In the genomic region with DNA sequence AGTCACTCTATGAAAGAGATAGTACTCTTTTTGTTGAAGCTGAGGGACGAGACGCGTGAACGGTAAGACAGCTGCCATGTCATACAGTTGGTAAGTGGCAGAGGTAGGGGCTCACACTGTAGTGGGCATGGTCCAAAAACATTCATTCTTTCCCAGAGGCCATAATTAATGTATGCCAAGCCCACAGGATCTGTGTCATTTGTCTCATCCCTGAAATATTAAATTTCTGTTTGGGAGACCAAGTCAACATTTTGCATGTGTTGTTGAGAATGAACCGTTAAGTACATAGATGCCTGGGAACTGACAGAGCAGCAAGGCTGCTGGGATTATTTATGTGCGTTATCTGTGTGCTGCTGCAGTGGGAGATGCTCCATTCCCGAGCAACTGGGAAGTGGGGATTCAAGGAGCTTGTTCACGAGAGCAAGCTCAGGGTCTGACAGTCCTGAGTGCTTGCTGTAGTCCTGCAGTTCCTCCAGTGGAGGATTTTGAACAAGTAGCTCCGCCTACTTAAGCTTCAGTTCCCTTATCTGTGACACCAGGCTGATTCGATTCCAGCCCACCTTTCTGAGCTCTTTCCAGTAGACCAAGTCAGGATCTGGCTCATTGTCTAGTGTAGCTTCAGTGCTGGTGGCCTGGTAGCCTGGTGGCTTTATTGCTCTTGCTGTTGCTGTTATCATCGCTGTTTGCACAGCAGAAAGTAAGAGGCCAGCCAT, we compare ENCODE assay signal across 18 mouse cellular contexts. TPM values are rescaled to one million over a fixed set of nuclear protein-coding genes. Genes with fewer than 3 reads are reported as not detected.
DNase-seq lines count a peak whose midpoint lies in the region; ATAC-seq and TF ChIP-seq lines count a peak whose summit lies in the region.
"Had no signal": no experiment of that assay in that cellular context is flagged by ENCODE, and none has a peak within 500 bp of the region (broad histone marks: within the 10 kb centered on the region; RNA-seq: fewer than 3 reads in every experiment).

No protein-coding gene starts in this region.

- ATAC-seq in liver, embryonic 12.5 days, result peak; percentile 88
- peak; percentile 69; the same call in 1 of the 2 replicates for ATAC-seq in monocyte, adult 5-6 weeks (replicated peaks; ENCODE audit: insufficient number of reproducible peaks, low FRiP score, low TSS enrichment, poor library complexity, severe bottlenecking)
- no peak for ATAC-seq in activated CD4-positive, CD25-positive, alpha-beta regulatory T cell, adult 4 months
- ATAC-seq: forebrain, embryonic 14.5 days had no signal

- TF ChIP-seq EP300 in CH12.LX (IDR thresholded peaks at IDR 0.05; ENCODE audit: low read length), result no peak

- H3K4me2 ChIP-seq in CH12.LX (ENCODE audit: insufficient read depth, low read depth, poor library complexity, severe bottlenecking), result peak overlapping the region; percentile 37; the same call in 1 of the 2 replicates
- H3K4me2 ChIP-seq in liver, embryonic 12.5 days, result peak overlapping the region; percentile 31
- H3K4me2 ChIP-seq: hindbrain, embryonic 14.5 days; lung, embryonic 15.5 days; neural tube, embryonic 15.5 days had no signal

- peaks cover 40 to 65% of the 10 kb centered on the region in 2 experiments for H3K4me1 ChIP-seq in CH12.LX (ENCODE audit: control insufficient read depth in 1 of 2, insufficient read depth in 2 of 2)
- H3K4me1 ChIP-seq in liver, embryonic 12.5 days, result peaks cover 14% of the 10 kb centered on the region
- no peaks in the 10 kb centered on the region for H3K4me1 ChIP-seq in lung, adult 2 months (ENCODE audit: control insufficient read depth, insufficient read depth, low read length)
- H3K4me1 ChIP-seq: limb, embryonic 10.5 days; neural tube, embryonic 15.5 days had no signal

- peak overlapping the region; percentile 18; the same call in 1 of the 2 replicates for H3K9ac ChIP-seq in CH12.LX (ENCODE audit: insufficient read depth, low read depth)
- H3K9ac ChIP-seq in liver, embryonic 12.5 days, result no peak overlapping the region
- H3K9ac ChIP-seq: hindbrain, embryonic 14.5 days; lung, embryonic 15.5 days; neural tube, embryonic 15.5 days had no signal

- H3K4me3 ChIP-seq in CH12.LX (replicated peaks in 1 of 3; ENCODE audit: low read depth in 2 of 3, low read length in 2 of 3, poor library complexity in 1 of 3), result no peak overlapping the region
- no peak overlapping the region for H3K4me3 ChIP-seq in liver, embryonic 12.5 days
- no peak overlapping the region for H3K4me3 ChIP-seq in lung, adult 2 months (replicated peaks; ENCODE audit: extremely low read depth, low read depth, low read length)
- H3K4me3 ChIP-seq: heart, adult 2 months; limb, embryonic 10.5 days; lung, embryonic 15.5 days; megakaryocyte, embryonic 14.5 days; neural tube, embryonic 15.5 days had no signal

- 47% methylated on average over 11 of the region's 11 CpGs for WGBS in liver, embryonic 12.5 days (ENCODE audit: insufficient replicate concordance)
- WGBS in lung, adult 2 months, result 76% methylated on average over 11 of the region's 11 CpGs

- dilution Hi-C loops in CH12.LX (cut with MboI; ENCODE audit: extremely low pct_ligation_motif_present, extremely low pct_unique_long_range_greater_than_20kb, low sequenced_read_pairs), result no loop called here

- in situ Hi-C loops in CH12.LX (cut with MboI; ENCODE audit: low pct_ligation_motif_present, low pct_unique_long_range_greater_than_20kb, low sequenced_read_pairs), result no loop called here

- no peaks in the 10 kb centered on the region for H3K27me3 ChIP-seq in CH12.LX (replicated peaks)
- no peaks in the 10 kb centered on the region for H3K27me3 ChIP-seq in liver, embryonic 12.5 days (replicated peaks)
- H3K27me3 ChIP-seq: lung, embryonic 15.5 days; neural tube, embryonic 15.5 days had no signal

- no peaks in the 10 kb centered on the region for H3K9me3 ChIP-seq in CH12.LX (replicated peaks; ENCODE audit: low read length)
- H3K9me3 ChIP-seq in liver, embryonic 12.5 days (replicated peaks), result no peaks in the 10 kb centered on the region
- H3K9me3 ChIP-seq: limb, embryonic 10.5 days; lung, embryonic 15.5 days; megakaryocyte, embryonic 14.5 days; neural tube, embryonic 15.5 days had no signal

- peak overlapping the region; percentile 62 for H3K27ac ChIP-seq in CH12.LX (ENCODE audit: insufficient read depth, low read depth)
- 0 out of 2 replicates have a peak overlapping the region, but pooled peaks have one; percentile 7 for H3K27ac ChIP-seq in liver, embryonic 12.5 days
- H3K27ac ChIP-seq: heart, adult 2 months; hindbrain, embryonic 14.5 days; limb, embryonic 10.5 days; lung, embryonic 15.5 days; neural tube, embryonic 15.5 days had no signal

- peak; percentile 50 for TF ChIP-seq POLR2A in CH12.LX (IDR thresholded peaks at IDR 0.05; ENCODE audit: low read depth, low read length)
- no peak for TF ChIP-seq POLR2A in lung, adult 2 months (IDR thresholded peaks at IDR 0.05; ENCODE audit: borderline replicate concordance, extremely low read depth, low read depth, low read length)

- H3K79me2 ChIP-seq in CH12.LX (replicated peaks; ENCODE audit: control insufficient read depth, extremely low read depth, insufficient read depth, poor library complexity, severe bottlenecking), result no peaks in the 10 kb centered on the region

- no peak for TF ChIP-seq CTCF in CH12.LX (conservative IDR thresholded peaks at IDR 0.05 in 1 of 2, IDR thresholded peaks at IDR 0.05 in 1 of 2; ENCODE audit: low read depth in 2 of 2, low read length in 2 of 2)
- TF ChIP-seq CTCF in lung, adult 2 months (IDR thresholded peaks at IDR 0.05; ENCODE audit: insufficient read depth, low read length), result no peak

- TF ChIP-seq RAD21 in CH12.LX (IDR thresholded peaks at IDR 0.05; ENCODE audit: low read depth, low read length), result peak; percentile 1

- DNase-seq in CH12.LX (ENCODE audit: extremely low read depth), result peak; percentile 77
- DNase-seq in c-Kit-positive CD71-positive TER-119-positive erythroid progenitor cells, embryonic 14.5 days (ENCODE audit: low spot score), result peak; percentile 60
- no peak for DNase-seq in frontal cortex, adult 2 months (ENCODE audit: extremely low spot score in 1 of 2, low spot score in 1 of 2)
- DNase-seq in ovary, adult 18-20 months (ENCODE audit: low spot score), result no peak
- DNase-seq in lung, adult 2 months, result no peak
- DNase-seq: cerebellum, adult 8-10 months; embryo, embryonic 11 days; heart, adult 2 months; kidney, adult 9 months had no signal

- no peaks in the 10 kb centered on the region for H3K36me3 ChIP-seq in CH12.LX (replicated peaks in 1 of 2; ENCODE audit: control insufficient read depth in 1 of 2, insufficient read depth in 1 of 2, low read length in 1 of 2)
- H3K36me3 ChIP-seq in liver, embryonic 12.5 days, result no peaks in the 10 kb centered on the region
- H3K36me3 ChIP-seq: limb, embryonic 10.5 days; lung, embryonic 15.5 days; neural tube, embryonic 15.5 days had no signal

TF ChIP-seq in CH12.LX, 34 proteins besides CTCF, POLR2A, EP300 and RAD21:
- TF ChIP-seq IRF4 (IDR thresholded peaks at IDR 0.05; ENCODE audit: low read depth, low read length), result peak; percentile 16; the same call in 1 of the 2 replicates
- peak; percentile 39; the same call in 1 of the 2 replicates for TF ChIP-seq NELFE (IDR thresholded peaks at IDR 0.05; ENCODE audit: low read depth, low read length)
- TF ChIP-seq TBP (conservative IDR thresholded peaks at IDR 0.05; ENCODE audit: low read depth, low read length), result peak; percentile 71
- TF ChIP-seq SIN3A (IDR thresholded peaks at IDR 0.05; ENCODE audit: low read length), result no peak
- TF ChIP-seq NRF1 (IDR thresholded peaks at IDR 0.05; ENCODE audit: low read depth, low read length), result no peak

RNA-seq across cellular contexts. Expression of a gene that starts 12.5 kb away (rescaled TPM):
- total RNA-seq in CH12.LX (2012; rRNA removed) (122 and 153 TPM in 2 replicates), CH12.LX (2014; rRNA removed) (93.3 and 112 TPM in 2 replicates)
- polyA plus RNA-seq in CH12.LX (2012; ENCODE audit: insufficient read length, low read depth), result 95.3 and 102 TPM in 2 replicates
- 17.8 and 18.6 TPM in 2 replicates for polyA plus RNA-seq in liver, embryonic 12.5 days (2016; fragmentation: Nextera tagmentation; extraction: Ambion mirVana)
- total RNA-seq in monocyte, adult 5-6 weeks (2017), result 371 to 440 TPM (median 391 TPM) in 3 replicates
- 1.7 and 2.0 TPM in 2 replicates for polyA plus RNA-seq in frontal cortex, adult 2 months (2012; rRNA removed)
- 10 to 100 TPM; 78.7 to 86.7 TPM for polyA plus RNA-seq in activated CD4-positive, CD25-positive, alpha-beta regulatory T cell, adult 4 months (2017; shearing (Covaris generic))
- polyA plus RNA-seq in lung, adult 2 months (2012; rRNA removed), result 46.8 and 59.3 TPM in 2 replicates

Comparison
In these comparisons a context has a peak if more than half of its experiments do, and no peak if none do; other contexts are left out.
1. DNase-seq: peak in CH12.LX (single experiment) and c-Kit-positive CD71-positive TER-119-positive erythroid progenitor cells, embryonic 14.5 days (single experiment); none in frontal cortex, adult 2 months (0 of 2), ovary, adult 18-20 months (single experiment) and lung, adult 2 months (single experiment).